9 mouse cellular contexts compared by ENCODE assay signal in genomic region chrX:103440803-103441202, GRCm38 (mm10). TPM values are rescaled to one million over a fixed set of nuclear protein-coding genes. Genes with fewer than 3 reads are reported as not detected.
DNase-seq lines count a peak whose midpoint lies in the region; ATAC-seq lines count a peak whose summit lies in the region.
"Had no signal": no experiment of that assay in that cellular context is flagged by ENCODE, and none has a peak within 500 bp of the region (broad histone marks: within the 10 kb centered on the region; RNA-seq: fewer than 3 reads in every experiment).

No protein-coding gene starts in this region.

- 5% methylated on average over 1 of the region's 1 CpGs for WGBS in embryonic facial prominence, embryonic 11.5 days
- WGBS in embryonic facial prominence, embryonic 10.5 days: 3% methylated on average over 1 of the region's 1 CpGs
- 0% methylated on average over 1 of the region's 1 CpGs for WGBS in liver, embryonic 13.5 days (ENCODE audit: insufficient replicate concordance)

- no peaks in the 10 kb centered on the region for H3K9me3 ChIP-seq in embryonic facial prominence, embryonic 11.5 days (replicated peaks; ENCODE audit: control insufficient read depth, low read length)
- no peaks in the 10 kb centered on the region for H3K9me3 ChIP-seq in embryonic facial prominence, embryonic 10.5 days
- H3K9me3 ChIP-seq in liver, embryonic 13.5 days (replicated peaks): no peaks in the 10 kb centered on the region

- no peaks in the 10 kb centered on the region for H3K4me1 ChIP-seq in embryonic facial prominence, embryonic 11.5 days (ENCODE audit: control insufficient read depth, insufficient read depth, low read length)
- H3K4me1 ChIP-seq in embryonic facial prominence, embryonic 10.5 days: no peaks in the 10 kb centered on the region
- no peaks in the 10 kb centered on the region for H3K4me1 ChIP-seq in liver, embryonic 13.5 days (replicated peaks)

- H3K36me3 ChIP-seq in embryonic facial prominence, embryonic 11.5 days (replicated peaks; ENCODE audit: control insufficient read depth, insufficient read depth, low read depth, low read length): no peaks in the 10 kb centered on the region
- no peaks in the 10 kb centered on the region for H3K36me3 ChIP-seq in embryonic facial prominence, embryonic 10.5 days (replicated peaks)
- no peaks in the 10 kb centered on the region for H3K36me3 ChIP-seq in liver, embryonic 13.5 days

- ATAC-seq in embryonic facial prominence, embryonic 11.5 days (replicated peaks; ENCODE audit: insufficient number of reproducible peaks, low FRiP score, low TSS enrichment, low read depth): no peak
- no peak for ATAC-seq in liver, embryonic 13.5 days (ENCODE audit: low read depth)

- no peak overlapping the region for H3K4me2 ChIP-seq in embryonic facial prominence, embryonic 11.5 days (ENCODE audit: low read depth, low read length)
- H3K4me2 ChIP-seq in liver, embryonic 13.5 days: no peak overlapping the region

- H3K4me3 ChIP-seq in embryonic facial prominence, embryonic 11.5 days (ENCODE audit: low read depth, low read length): no peak overlapping the region
- no peak overlapping the region for H3K4me3 ChIP-seq in embryonic facial prominence, embryonic 10.5 days
- H3K4me3 ChIP-seq in liver, embryonic 13.5 days (replicated peaks): no peak overlapping the region

- no peak overlapping the region for H3K9ac ChIP-seq in embryonic facial prominence, embryonic 11.5 days (replicated peaks; ENCODE audit: low read length)
- H3K9ac ChIP-seq in liver, embryonic 13.5 days: no peak overlapping the region

- peak; percentile 81 for DNase-seq in embryonic facial prominence, embryonic 11.5 days (ENCODE audit: low spot score)
- DNase-seq in embryonic facial prominence, embryonic 10.5 days (ENCODE audit: low spot score): no peak
- peak; percentile 11 for DNase-seq in liver, embryonic 13.5 days
- no peak for DNase-seq in liver
- peak; percentile 36 for DNase-seq in c-Kit-negative CD71-positive TER-119-positive erythroid progenitor cells, embryonic 14.5 days (ENCODE audit: low read depth, low spot score)
- DNase-seq in heart, postnatal 4 days: peak; percentile 20
- DNase-seq in naive thymus-derived CD4-positive, alpha-beta T cell, adult 2 months (ENCODE audit: low read depth): peak; percentile 58
- no peak for DNase-seq in right cerebral cortex, adult 18-20 months

- no peak overlapping the region for H3K27ac ChIP-seq in embryonic facial prominence, embryonic 11.5 days (replicated peaks; ENCODE audit: low read depth, low read length)
- H3K27ac ChIP-seq in embryonic facial prominence, embryonic 10.5 days (replicated peaks): no peak overlapping the region
- H3K27ac ChIP-seq in liver, embryonic 13.5 days: no peak overlapping the region

- peaks cover 5% of the 10 kb centered on the region for H3K27me3 ChIP-seq in embryonic facial prominence, embryonic 11.5 days (ENCODE audit: control insufficient read depth, insufficient read depth, low read length)
- H3K27me3 ChIP-seq in embryonic facial prominence, embryonic 10.5 days (replicated peaks; ENCODE audit: low read depth, poor library complexity, severe bottlenecking): peaks cover 87% of the 10 kb centered on the region
- H3K27me3 ChIP-seq in liver, embryonic 13.5 days: peaks cover 38% of the 10 kb centered on the region

RNA-seq across cellular contexts. Expression of gene Gm26992, which starts 19.0 kb away (rescaled TPM):
- not detected in 2 replicates for polyA plus RNA-seq in embryonic facial prominence, embryonic 11.5 days (2014; fragmentation: Nextera tagmentation; extraction: Ambion mirVana)
- polyA plus RNA-seq in embryonic facial prominence, embryonic 10.5 days (2016; fragmentation: Nextera tagmentation; extraction: Ambion mirVana): not detected in 2 replicates
- polyA plus RNA-seq in liver, embryonic 13.5 days (2015; fragmentation: Nextera tagmentation; extraction: Ambion mirVana): not detected in 2 replicates
- total RNA-seq in heart, postnatal 4 days (2021): not detected
- polyA plus RNA-seq: heart, embryonic 16.5 days had no signal

RNA-seq across cellular contexts. Expression of gene Tsx, which starts 26.5 kb away (rescaled TPM):
- 0.53 TPM in 1 of 2 replicates, not detected in the other for polyA plus RNA-seq in embryonic facial prominence, embryonic 11.5 days (2014; fragmentation: Nextera tagmentation; extraction: Ambion mirVana)
- polyA plus RNA-seq in embryonic facial prominence, embryonic 10.5 days (2016; fragmentation: Nextera tagmentation; extraction: Ambion mirVana): 0.44 TPM in 1 of 2 replicates, not detected in the other
- not detected in 2 replicates for polyA plus RNA-seq in liver, embryonic 13.5 days (2015; fragmentation: Nextera tagmentation; extraction: Ambion mirVana)
- not detected for total RNA-seq in heart, postnatal 4 days (2021)
- polyA plus RNA-seq: heart, embryonic 16.5 days had no signal

Comparison
In these comparisons a context has a peak if more than half of its experiments do, and no peak if none do; other contexts are left out.
1. DNase-seq: peak in embryonic facial prominence, embryonic 11.5 days (single experiment), liver, embryonic 13.5 days (single experiment), c-Kit-negative CD71-positive TER-119-positive erythroid progenitor cells, embryonic 14.5 days (single experiment), heart, postnatal 4 days (single experiment) and naive thymus-derived CD4-positive, alpha-beta T cell, adult 2 months (single experiment); none in embryonic facial prominence, embryonic 10.5 days (single experiment), liver (single experiment) and right cerebral cortex, adult 18-20 months (single experiment).